Mouse (Mus musculus) ovary, adult 18-20 months (tissue): ENCODE data around the gene Tmem209.

ENCODE experiments used
- DNase-seq: peaks from one replicate; pipeline ENCODE4 v3.0.0; 2022; ENCODE audit warnings: low spot score, mixed read lengths

Gene Tmem209

DNA sequence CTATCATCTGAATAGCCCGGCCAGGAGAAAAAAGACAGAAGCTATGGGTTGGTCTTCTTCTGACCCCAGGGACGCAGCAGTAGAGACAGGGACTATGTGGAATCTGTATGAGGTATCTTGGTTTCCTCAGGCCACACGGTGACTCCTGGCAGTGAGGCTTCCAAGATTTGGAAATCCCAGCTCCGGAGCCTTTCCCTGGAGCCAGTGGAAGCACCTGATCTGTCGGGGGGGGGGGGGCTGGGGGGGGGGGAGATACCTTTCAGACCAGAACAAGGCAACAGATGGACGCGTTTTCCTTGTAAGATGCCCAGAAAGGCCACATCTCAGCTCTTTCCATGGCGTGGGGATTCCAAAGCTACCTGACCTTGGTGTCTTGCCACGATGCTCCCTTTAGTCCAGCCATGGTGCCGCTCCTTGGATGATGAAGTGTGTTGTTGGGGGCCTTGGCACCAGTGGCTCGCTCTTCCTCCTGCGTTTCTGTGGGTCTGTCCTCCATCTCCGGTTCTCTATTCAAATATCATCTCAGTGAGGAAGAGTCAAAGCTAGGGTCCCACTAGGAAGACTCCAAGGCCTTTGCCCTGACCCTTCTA lies 47.7 kb downstream of the Tmem209 start:
- DNase-seq = no peak

DNA sequence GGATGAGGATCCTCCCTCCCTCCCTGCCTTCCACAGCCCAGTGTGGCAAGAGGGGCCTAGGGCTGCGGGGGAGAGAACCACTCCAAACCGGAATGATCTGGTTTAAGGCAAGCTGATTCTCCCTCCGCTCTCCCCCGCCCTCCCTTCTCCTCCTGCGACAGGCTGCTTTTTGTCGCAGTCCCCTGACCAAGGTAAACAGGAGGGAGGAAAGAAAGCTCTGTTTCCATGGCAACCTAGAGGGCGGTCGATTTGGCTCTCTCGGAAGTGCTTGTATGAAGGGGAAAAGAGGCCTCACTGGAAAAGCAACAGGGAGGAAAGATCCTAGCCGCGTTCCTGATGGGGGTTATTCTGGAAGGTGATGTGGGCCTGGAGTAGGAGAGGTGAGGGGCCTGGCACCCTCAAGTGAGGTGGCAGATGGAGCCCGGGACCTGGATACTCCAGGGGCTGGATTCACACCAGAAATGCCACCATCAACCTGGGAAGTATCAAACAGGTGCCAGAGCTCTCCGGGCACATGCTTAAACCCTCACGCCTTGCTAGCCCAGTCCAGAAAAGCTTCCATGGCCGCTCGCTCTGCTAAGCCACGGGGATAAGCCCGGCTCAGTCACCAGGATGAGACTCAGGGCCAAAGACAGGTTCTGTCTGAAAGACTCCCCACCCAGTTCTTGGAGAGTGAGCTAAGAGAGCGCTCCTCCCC lies 48.7 kb downstream of the Tmem209 start:
- peak; percentile 68 for DNase-seq

DNA sequence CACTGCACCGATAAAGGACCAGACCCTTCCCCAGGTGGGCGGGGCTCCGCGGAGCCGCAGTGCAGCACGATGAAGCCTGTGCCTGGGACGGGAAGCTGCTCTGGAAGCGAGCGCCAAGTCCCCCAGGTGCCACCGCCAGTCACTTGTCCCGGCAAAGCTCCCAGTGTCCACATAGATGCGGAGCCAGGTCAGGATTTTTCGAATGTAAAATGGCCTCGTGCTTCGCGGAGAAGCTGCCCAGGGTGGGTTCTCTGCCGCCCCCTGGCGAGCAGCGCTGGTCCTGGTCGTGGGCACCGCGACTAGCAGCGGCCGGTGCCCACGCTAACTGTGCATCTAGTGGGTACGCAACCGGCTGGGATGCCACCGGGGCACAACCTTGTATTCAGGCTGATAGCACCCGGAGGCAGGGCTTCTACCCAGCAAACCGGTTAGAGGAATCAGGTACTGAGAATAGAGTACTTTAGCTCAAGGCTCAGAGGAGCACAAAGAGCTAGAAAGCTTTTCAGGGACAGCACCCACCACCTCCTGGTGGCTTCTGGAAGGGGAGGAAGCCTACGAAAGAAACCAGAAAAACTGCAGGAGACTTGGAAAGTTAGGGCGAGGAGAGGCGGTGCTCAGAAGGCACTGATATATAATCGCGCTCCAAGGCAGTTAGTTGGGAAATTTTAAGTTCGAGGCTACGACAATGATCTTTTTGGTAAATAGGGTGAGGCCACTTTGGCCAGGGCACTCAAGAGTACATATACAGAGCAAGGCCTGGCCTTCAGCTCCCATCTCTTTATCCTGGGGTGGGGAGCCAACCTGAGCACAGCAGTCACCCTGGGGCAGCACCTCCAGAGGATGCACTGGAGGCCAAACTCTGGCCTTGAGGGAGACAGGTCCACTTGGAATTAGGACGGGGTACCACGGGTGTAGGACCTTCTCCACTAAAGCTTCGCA lies 49.5 kb downstream of the Tmem209 start:
- peak; percentile 38 for DNase-seq

DNA sequence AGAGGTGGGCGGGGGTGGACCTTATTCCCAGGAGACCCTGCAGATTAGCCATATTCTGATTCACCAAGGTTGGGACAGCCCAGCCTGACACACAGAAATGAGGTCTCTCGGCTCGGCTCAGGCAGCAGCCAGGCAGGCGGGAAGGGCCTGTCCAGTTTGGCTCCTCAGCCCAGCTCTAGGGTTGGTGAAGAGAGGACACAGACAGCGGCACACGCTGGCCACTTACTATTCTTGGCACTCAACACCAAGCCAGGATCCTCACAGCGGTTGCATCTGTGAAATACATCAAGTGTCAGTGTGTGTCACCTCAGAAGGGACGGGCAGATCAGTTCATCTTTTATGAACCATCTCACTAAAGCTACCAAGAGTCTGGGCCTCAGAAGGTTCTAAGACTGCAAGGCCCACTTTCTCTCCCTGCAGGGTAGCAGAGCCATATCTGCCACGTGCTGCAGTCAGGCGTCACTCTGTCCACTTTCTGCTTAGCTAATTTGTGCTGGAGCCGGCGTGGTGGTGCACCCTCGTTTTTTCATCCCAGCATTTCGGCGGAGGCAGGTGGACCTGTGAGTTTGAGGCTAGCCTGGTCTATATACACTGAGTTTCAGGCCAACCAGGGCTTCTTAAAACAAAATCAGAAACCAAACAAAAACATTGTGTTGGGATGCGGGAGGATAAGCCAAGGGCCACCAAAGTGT lies 50.4 kb downstream of the Tmem209 start:
- DNase-seq = no peak

DNA sequence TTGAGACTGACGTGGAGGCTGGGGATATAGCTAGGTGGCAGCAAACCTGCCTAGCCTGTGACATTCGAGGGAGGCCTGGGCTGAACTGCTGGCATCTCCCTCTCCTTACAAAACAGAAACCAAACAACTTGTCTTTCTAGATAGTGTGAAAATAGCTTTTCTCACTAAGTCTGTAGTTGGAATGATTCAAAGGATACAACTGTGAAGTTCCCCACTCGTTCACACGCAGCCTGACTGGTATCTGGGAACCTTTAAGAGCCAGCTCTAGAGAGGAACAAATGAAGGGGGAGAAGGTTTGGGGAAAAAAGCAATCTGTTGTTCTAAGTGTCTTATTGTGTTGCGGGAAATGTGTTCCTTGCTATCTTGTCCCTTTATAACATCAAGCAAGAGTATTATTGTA lies 51.0 kb downstream of the Tmem209 start:
- no peak for DNase-seq

DNA sequence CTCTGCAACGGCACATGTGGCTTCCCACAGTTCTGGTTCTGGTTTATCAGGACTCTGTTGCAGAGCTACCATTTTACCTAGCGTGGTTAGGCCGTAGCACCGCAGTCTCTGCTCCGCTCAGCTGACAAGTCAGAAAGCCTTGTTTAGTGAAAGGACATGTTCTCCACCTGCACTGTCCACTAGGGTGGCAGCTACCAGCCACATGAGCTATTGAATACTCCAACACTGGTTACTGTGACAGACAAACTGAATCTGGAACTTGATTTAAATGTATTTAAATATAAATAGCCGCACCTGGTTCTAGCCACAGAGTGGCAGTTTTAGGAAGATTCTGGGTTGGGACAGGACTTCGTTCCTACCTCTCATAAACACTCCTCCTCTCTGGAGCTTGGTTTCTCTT lies 52.6 kb downstream of the Tmem209 start:
- no peak for DNase-seq

DNA sequence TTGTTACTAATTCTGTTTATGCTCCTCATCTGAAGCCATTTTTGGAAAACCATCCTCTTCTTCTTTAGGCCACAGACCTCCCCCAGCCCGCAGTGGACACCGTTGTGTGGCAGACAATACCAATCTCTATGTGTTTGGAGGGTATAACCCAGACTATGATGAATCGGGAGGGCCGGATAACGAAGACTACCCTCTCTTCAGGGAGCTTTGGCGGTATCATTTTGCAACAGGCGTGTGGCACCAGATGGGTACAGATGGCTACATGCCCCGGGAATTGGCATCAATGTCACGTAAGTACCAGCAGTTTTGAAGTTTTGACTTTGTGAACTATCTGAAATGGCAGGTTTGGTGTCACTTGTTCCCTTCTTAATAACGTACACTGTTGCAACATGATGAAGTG lies 70.0 kb downstream of the Tmem209 start:
- no peak for DNase-seq

DNA sequence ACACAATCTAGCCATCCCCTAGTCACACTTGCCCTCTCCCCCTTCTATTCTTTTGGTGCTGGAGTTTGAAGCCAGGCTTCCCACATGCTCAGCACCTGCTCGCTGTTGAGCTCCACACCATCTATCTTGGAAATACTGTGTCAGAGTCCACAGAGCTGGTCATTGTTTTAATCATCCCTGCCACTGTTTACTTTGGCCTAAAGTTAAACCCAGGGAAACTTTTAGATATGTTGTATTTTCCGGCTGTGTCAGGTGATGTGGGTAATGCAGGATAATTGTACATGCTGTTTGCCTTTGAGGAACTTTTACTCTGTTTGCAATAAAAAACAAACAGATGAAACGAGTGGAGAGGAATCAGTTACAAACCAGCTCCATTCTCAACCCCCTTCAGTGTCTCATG lies 72.5 kb downstream of the Tmem209 start:
- no peak for DNase-seq

DNA sequence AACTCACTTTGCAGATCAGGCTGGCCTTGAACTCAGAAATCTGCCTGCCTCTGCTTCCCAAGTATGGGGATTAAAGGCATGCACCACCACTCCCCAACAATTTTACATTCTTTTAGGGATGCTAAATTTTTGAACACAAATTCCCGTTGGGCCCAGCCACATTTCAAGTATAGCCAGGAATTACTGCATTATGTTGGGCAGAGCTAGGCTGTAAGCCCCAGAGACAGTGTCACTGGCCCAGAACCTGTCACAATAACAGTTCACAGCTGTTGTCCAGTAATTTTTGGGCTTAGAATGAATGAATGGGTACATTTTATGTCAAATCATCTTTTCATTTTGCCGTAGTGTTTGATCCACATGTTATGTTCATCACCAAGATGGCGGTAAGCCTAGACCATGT lies 73.1 kb downstream of the Tmem209 start:
- DNase-seq = no peak

DNA sequence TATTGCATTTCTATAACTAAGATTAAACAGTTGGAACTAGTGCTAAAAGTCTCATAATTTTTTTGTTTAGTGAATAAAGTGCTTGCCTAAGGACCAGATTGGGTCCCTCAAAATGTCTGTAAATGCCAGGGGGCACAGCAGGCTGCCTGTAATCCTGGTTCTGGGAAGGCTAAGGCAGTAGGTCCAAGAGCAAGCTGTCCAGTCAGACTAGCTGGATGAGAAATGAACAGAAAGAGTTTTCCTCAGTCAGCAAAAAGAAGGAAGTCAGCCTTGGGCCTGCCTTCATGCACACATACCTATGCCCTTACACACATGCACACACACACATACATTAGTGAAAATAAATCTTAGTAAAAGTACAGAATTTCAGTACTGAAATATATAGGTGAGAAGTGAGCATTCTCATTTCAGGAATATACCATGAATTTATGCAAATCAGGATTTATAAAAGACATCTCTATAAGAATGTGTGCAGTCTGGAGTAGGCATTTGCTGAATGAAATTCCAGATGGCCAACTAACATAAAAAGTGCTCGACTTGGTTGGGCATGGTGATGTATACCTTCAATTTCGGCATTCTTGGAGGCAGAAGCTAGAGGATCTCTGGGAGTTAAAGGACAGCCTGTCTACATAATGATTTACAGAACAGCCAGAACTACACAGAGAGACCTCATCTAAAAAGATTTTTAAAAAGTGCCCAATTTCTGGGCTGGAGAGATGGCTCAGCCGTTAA lies 77.0 kb downstream of the Tmem209 start:
- no peak for DNase-seq
